Mouse (Mus musculus) urinary bladder, postnatal 14 days (tissue): Measurements from ENCODE around the gene Cacul1.

ENCODE experiments used
- DNase-seq: peaks from one replicate; pipeline ENCODE4 v3.0.0; 2021; ENCODE audit warnings: low spot score

Gene Cacul1

GRCm38 (mm10) chr19:60530171-60530570 lies 50.7 kb downstream of the Cacul1 start:
- DNase-seq, result no peak

GRCm38 (mm10) chr19:60529302-60529701 lies 51.5 kb downstream of the Cacul1 start:
- DNase-seq, result no peak

DNA sequence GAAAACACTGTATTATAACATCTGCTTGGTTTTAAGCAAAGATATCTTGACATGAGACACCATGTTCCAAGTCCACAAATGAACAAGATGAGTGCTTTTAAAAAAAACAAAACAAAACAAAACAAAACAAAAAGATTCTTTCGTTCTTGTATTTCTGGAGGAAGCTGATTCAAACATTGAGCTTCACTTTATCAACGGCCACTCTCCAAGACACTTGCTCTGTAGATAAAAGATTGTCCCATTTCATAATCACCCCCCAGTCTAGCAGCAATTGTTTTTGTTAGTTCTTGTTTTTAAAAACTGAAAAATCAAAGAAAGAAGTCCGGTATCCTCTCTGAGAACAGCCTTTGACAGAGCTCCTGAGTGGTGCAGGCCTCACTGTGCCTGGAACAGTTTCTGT lies 52.2 kb downstream of the Cacul1 start:
- DNase-seq, result no peak

DNA sequence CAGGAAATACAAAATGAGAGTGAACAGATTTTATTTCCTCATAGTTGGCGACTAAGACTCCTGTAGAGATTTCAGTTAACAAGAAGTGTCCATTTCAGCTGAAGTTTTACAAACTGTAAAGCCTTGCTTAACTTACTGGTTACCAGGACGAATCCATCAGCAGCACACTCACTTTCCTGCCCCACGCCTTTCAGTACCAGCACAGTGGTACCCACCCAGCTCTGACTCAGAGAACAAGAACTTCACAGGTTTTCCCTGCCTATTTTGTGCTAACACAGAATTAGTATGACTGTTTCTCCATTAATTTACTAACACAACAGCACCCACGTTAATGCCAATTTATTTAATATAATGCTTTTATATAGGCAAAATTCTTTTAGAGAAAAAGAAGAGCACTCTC lies 53.9 kb downstream of the Cacul1 start:
- no peak for DNase-seq

- DNase-seq, result no peak
These were observed 55.7 kb downstream of the Cacul1 start for GRCm38 (mm10) chr19:60525086-60525485.

GRCm38 (mm10) chr19:60524678-60525077 lies 56.1 kb downstream of the Cacul1 start:
- no peak for DNase-seq

- no peak for DNase-seq
These were observed 60.7 kb downstream of the Cacul1 start for GRCm38 (mm10) chr19:60520131-60520530.

- DNase-seq, result no peak
These were observed 65.8 kb downstream of the Cacul1 start for GRCm38 (mm10) chr19:60515064-60515463.

- no peak for DNase-seq
These were observed 67.4 kb downstream of the Cacul1 start for GRCm38 (mm10) chr19:60513431-60513830.

- DNase-seq, result no peak
These were observed 80.6 kb downstream of the Cacul1 start for GRCm38 (mm10) chr19:60500209-60500608.

DNA sequence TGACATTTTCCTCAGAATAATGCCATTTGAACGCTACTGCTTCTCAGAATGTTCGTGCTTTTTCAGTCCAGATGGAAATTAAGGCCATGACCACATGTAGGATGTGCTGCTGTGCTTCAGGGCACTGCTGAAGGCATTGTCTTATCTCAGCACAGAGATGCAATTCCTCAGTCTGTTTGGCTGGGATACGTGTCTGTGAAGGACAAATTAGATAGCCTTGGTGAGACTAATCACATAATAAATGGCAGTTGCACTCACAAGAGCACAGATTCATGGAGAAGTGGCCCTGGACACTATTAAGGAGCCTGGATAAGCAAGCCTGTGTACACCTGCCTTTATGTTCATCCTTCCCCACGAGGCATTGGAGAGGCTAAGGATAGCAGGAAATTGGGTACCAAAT lies 83.7 kb downstream of the Cacul1 start:
- no peak for DNase-seq

- DNase-seq, result no peak
These were observed 85.1 kb downstream of the Cacul1 start for GRCm38 (mm10) chr19:60495772-60496171.

DNA sequence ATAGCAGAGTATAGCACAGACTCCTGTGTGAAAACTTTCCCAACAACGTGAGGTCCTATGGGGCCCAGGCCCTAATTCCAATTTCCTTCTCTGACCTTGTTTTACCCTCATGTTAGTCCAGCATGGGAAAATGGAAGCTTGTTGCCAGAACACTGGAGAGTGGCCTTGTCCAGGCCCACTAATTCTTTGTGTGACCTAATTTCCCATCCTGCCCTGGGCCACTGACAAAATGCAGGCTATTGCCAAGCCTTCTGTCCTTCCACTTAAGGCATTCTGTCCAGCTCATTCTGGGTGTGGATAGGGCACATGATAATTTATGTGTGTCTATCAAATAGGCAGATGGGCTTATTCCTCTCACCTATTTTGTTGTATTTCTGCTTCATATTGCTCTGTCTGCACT lies 91.3 kb downstream of the Cacul1 start:
- DNase-seq, result no peak

DNA sequence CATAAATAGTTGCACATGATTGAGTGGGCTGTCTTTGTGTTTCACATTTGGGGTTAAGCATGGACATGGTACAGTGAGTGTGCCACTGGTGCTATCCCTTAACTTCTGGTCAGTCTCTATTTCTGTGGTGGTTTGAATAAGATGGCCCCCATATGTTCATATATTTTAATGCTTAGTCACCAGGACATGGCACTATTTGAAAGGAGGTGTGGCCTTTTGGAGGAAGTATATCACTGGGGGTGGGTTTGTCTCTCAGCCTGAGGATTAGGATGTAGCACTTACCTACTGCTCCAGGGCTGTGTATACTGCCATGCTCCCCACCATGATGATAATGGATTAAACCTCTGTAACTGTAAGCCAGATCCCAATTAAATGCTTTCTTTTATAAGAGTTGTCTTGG lies 95.6 kb downstream of the Cacul1 start:
- DNase-seq, result no peak

- DNase-seq, result no peak
These were observed 102.0 kb downstream of the Cacul1 start for GRCm38 (mm10) chr19:60478859-60479258.

DNA sequence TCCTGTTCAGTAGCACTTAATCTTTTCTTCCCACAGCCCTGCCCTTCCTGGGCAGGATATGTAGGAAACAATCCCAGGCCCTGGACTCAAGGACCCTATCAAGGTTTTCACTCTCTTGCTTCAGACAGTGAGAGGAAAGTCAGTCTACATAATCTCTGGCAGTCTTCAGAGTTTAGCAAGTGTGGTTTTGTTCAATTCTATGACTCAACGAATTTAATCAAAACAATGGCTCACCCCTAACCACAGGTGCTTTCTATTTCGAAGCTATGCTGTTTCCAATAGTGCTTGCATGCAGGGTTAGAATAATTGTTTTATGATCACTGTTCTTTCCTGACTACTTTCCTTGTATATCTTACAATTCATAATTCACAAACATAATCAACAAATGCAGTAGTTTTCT lies 103.0 kb downstream of the Cacul1 start:
- DNase-seq, result no peak
